Mouse (Mus musculus) heart, adult 18-20 months (tissue): ENCODE data around the gene Krt6a. TPM values are rescaled to one million over a fixed set of nuclear protein-coding genes. Genes with fewer than 3 reads are reported as not detected.

Source experiments
- microRNA-seq, 2 experiments: library from miRNA; unstranded; fragments of <30 nt; microRNA quantifications; one replicate each; pipeline ENCODE4 v1.2.0; 2022
- total RNA-seq, 2 experiments: library from RNA; stranded (reverse); gene quantifications; 2 replicates each; pipeline ENCODE4 v1.2.3; 2021

The Krt6a gene
- total RNA-seq, 2 experiments from 2014 or later: not detected

Small RNAs within 50 kb of the gene (microRNA-seq; reads per million reads assigned to microRNA genes)
- 0 reads per million in 2 experiments for gene Gm44323
- gene Gm44342: 0 reads per million in 2 experiments
- 0 reads per million in 2 experiments for gene Gm44383
- 0 reads per million in 2 experiments for gene Gm44479

Other genes with a start within 250 kb of the Krt6a start
- not detected for gene Krt88, start 246.6 kb downstream of the Krt6a start, total RNA-seq
- not detected for gene Krt81, start 230.6 kb downstream of the Krt6a start, total RNA-seq
- not detected for gene Krt86, start 220.8 kb downstream of the Krt6a start, total RNA-seq
- gene Krt83, start 202.8 kb downstream of the Krt6a start, total RNA-seq: not detected
- gene Gm49425, start 177.0 kb downstream of the Krt6a start, total RNA-seq: not detected
- gene Krt84, start 161.5 kb downstream of the Krt6a start, total RNA-seq: not detected
- gene Krt82, start 143.6 kb downstream of the Krt6a start, total RNA-seq: not detected
- gene Krt90, start 131.4 kb downstream of the Krt6a start, total RNA-seq: not detected
- not detected for gene Krt75, start 120.4 kb downstream of the Krt6a start, total RNA-seq
- not detected for gene Gm5414, start 66.1 kb downstream of the Krt6a start, total RNA-seq
- not detected for gene Gm5478, start 46.9 kb downstream of the Krt6a start, total RNA-seq
- not detected for gene Krt6b, start 14.0 kb downstream of the Krt6a start, total RNA-seq
- gene Krt5, start 18.6 kb upstream of the Krt6a start, total RNA-seq: 1 to 10 TPM in 1 of 2 experiments, not detected in 1; 1.5 TPM
- gene Krt71, start 48.8 kb upstream of the Krt6a start, total RNA-seq: not detected
- not detected for gene Krt72, start 92.2 kb upstream of the Krt6a start, total RNA-seq
- gene Krt73, start 108.0 kb upstream of the Krt6a start, total RNA-seq: not detected
- not detected for gene Krt2, start 123.9 kb upstream of the Krt6a start, total RNA-seq
- not detected for gene Krt1, start 156.5 kb upstream of the Krt6a start, total RNA-seq
- gene Krt77, start 175.4 kb upstream of the Krt6a start, total RNA-seq: not detected
- gene Krt76, start 198.6 kb upstream of the Krt6a start, total RNA-seq: not detected
- gene Krt4, start 230.4 kb upstream of the Krt6a start, total RNA-seq: under 1 TPM in 1 of 2 experiments, not detected in 1; 0.33 TPM
- gene Krt79, start 246.0 kb upstream of the Krt6a start, total RNA-seq: not detected